In genomic region chr12:85009776-85010175, GRCm38 (mm10) we compare ENCODE assay signal across 18 mouse cellular contexts. TPM values are rescaled to one million over a fixed set of nuclear protein-coding genes. Genes with fewer than 3 reads are reported as not detected.
A peak's percentile ranks its signal among the peaks of the same experiment; 100 is the strongest.
DNase-seq lines count a peak whose midpoint lies in the region.
"Had no signal": no experiment of that assay in that cellular context is flagged by ENCODE, and none has a peak within 500 bp of the region (broad histone marks: within the 10 kb centered on the region; RNA-seq: fewer than 3 reads in every experiment).

No protein-coding gene starts in this region.

- peak; percentile 17 for DNase-seq in adrenal gland, adult 2 months
- DNase-seq in adrenal gland, adult 8-10 months, result no peak
- DNase-seq in kidney, postnatal 36 days, result peak; percentile 19 to 21
- DNase-seq in kidney, postnatal 10 days, result no peak
- DNase-seq in urinary bladder, postnatal 14 days (ENCODE audit: low spot score), result peak; percentile 16
- no peak for DNase-seq in urinary bladder, adult 2 months (ENCODE audit: low spot score)
- no peak for DNase-seq in ovary, postnatal 36 days (ENCODE audit: low spot score)
- DNase-seq: adrenal gland, postnatal 10 days; cerebellum, adult 8-10 months; gastrocnemius, postnatal 10 days; heart, adult 11 months; kidney, adult 2 months; layer of hippocampus, postnatal 36 days; lung, embryonic 14.5 days; retina, postnatal 1 day; right cerebral cortex, postnatal 25 days; spleen, adult 18-20 months; thymus, postnatal 14 days had no signal

RNA-seq across cellular contexts. Expression of gene Ylpm1, which starts 13.7 kb away (rescaled TPM):
- 10 to 100 TPM; 37.6 to 49.2 TPM for total RNA-seq in adrenal gland, adult 2 months (2021)
- polyA plus RNA-seq in adrenal gland, adult 2 months (2012; rRNA removed), result 12.7 and 23.7 TPM in 2 replicates
- 10 to 100 TPM; 49.2 to 81.8 (median 54.0) TPM for total RNA-seq in adrenal gland, adult 8-10 months (2022)
- polyA plus RNA-seq in urinary bladder, adult 2 months (2012; rRNA removed), result 26.9 and 31.9 TPM in 2 replicates

RNA-seq across cellular contexts. Expression of gene Arel1, which starts 39.1 kb away (rescaled TPM):
- 10 to 100 TPM; 29.6 to 33.5 TPM for total RNA-seq in adrenal gland, adult 2 months (2021)
- 19.1 and 20.2 TPM in 2 replicates for polyA plus RNA-seq in adrenal gland, adult 2 months (2012; rRNA removed)
- total RNA-seq in adrenal gland, adult 8-10 months (2022), result 10 to 100 TPM; 37.9 to 47.3 (median 42.6) TPM
- 22.3 and 22.6 TPM in 2 replicates for polyA plus RNA-seq in urinary bladder, adult 2 months (2012; rRNA removed)

RNA-seq across cellular contexts. Expression of gene Fcf1, which starts 39.1 kb away (rescaled TPM):
- total RNA-seq in adrenal gland, adult 2 months (2021), result 100 to 1,000 TPM in 1 of 2 experiments, 10 to 100 TPM in 1; 89.4 to 117 TPM
- 10.6 and 10.9 TPM in 2 replicates for polyA plus RNA-seq in adrenal gland, adult 2 months (2012; rRNA removed)
- 100 to 1,000 TPM in 1 of 4 experiments, 10 to 100 TPM in 3; 74.7 to 101 (median 92.7) TPM for total RNA-seq in adrenal gland, adult 8-10 months (2022)
- polyA plus RNA-seq in urinary bladder, adult 2 months (2012; rRNA removed), result 102 and 107 TPM in 2 replicates

Comparison
In these comparisons a context has a peak if more than half of its experiments do, and no peak if none do; other contexts are left out.
1. DNase-seq: peak in adrenal gland, adult 2 months (single experiment), kidney, postnatal 36 days (2 of 2) and urinary bladder, postnatal 14 days (single experiment); none in adrenal gland, adult 8-10 months (single experiment), kidney, postnatal 10 days (single experiment), urinary bladder, adult 2 months (single experiment) and ovary, postnatal 36 days (single experiment).